Mouse (Mus musculus) intestine, embryonic 15.5 days (tissue): Measurements from ENCODE around the gene Scml2. TPM values are rescaled to one million over a fixed set of nuclear protein-coding genes. Genes with fewer than 3 reads are reported as not detected.
"Not testable (repeated sequence)": the region's sequence is repeated elsewhere in the genome, so short reads cannot be mapped to it uniquely, and the experiment has no call there.

Source experiments
- ATAC-seq: fragments of 200-750 bp; cut with Nextera tagmentation; 2 replicates; pipeline ENCODE4 v1.8.0; 2017; ENCODE audit warnings: moderate TSS enrichment, moderate library complexity
- H3K27ac ChIP-seq: fragments of 300-500 bp; sonication (generic); 2 replicates; pipeline ENCODE4 v1.5.1; 2015; ENCODE audit warnings: mild to moderate bottlenecking, inconsistent platforms
- H3K27me3 ChIP-seq: fragments of 300-500 bp; sonication (generic); replicated peaks from 2 replicates; pipeline ENCODE4 v1.6.1; 2015; ENCODE audit warnings: inconsistent platforms
- H3K36me3 ChIP-seq: fragments of 300-500 bp; sonication (generic); 2 replicates; pipeline ENCODE4 v1.6.1; 2015; ENCODE audit warnings: inconsistent platforms
- H3K4me1 ChIP-seq: fragments of 300-500 bp; sonication (generic); replicated peaks from 2 replicates; pipeline ENCODE4 v1.6.1; 2015; ENCODE audit warnings: inconsistent platforms
- H3K4me2 ChIP-seq: fragments of 300-500 bp; sonication (generic); replicated peaks from 2 replicates; pipeline ENCODE4 v1.6.1; 2015; ENCODE audit warnings: mild to moderate bottlenecking, inconsistent platforms
- H3K4me3 ChIP-seq: fragments of 300-500 bp; sonication (generic); replicated peaks from 2 replicates; pipeline ENCODE4 v1.5.1; 2015; ENCODE audit warnings: inconsistent platforms
- H3K9ac ChIP-seq: fragments of 300-500 bp; sonication (generic); 2 replicates; pipeline ENCODE4 v1.6.1; 2015; ENCODE audit warnings: inconsistent platforms
- H3K9me3 ChIP-seq: fragments of 300-500 bp; sonication (generic); 2 replicates; pipeline ENCODE4 v1.6.1; 2016; ENCODE audit warnings: inconsistent platforms
- WGBS: fragments of 180-500 bp; shearing (Covaris S2); methylation state at CpG from one replicate; pipeline ENCODE4 v1.1.7; 2015; 5-methylcytosine and 5-hydroxymethylcytosine counted together
- polyA plus RNA-seq: library from polyadenylated mRNA; unstranded; fragments of >200 nt; fragmentation: Nextera tagmentation; extraction: Ambion mirVana; gene quantifications from 2 replicates; pipeline ENCODE4 v1.2.1, GENCODE M21; 2015

Scml2 gene
- 2.1 and 2.6 TPM in 2 replicates for polyA plus RNA-seq

DNA sequence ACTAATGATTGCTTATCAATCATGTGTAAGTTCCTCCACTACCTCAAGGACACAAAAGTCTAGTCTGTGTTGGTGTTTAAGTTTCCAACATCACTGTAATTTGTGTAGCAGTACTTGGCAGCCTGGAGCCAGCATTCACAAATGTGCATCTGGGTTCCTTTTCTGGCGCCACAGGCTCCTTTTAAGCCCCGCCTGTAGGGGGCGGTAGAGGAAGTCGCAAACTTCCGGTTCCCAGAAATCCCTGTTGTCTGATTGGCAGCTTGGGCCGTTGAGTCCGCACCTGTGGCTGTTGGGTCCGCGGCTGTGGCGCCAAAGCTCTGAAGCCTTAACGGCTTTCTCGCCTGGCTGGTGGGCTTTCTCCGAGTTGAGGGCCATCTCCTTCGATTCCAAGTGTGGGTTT is at the start of gene Scml2:
TSS of gene Scml2 (plus strand) at position 301 of the 400 bp plus-strand sequence.
- H3K9ac ChIP-seq, ATAC-seq: not testable (repeated sequence)
- WGBS, result 99% methylated on average over 9 of the region's 14 CpGs

DNA sequence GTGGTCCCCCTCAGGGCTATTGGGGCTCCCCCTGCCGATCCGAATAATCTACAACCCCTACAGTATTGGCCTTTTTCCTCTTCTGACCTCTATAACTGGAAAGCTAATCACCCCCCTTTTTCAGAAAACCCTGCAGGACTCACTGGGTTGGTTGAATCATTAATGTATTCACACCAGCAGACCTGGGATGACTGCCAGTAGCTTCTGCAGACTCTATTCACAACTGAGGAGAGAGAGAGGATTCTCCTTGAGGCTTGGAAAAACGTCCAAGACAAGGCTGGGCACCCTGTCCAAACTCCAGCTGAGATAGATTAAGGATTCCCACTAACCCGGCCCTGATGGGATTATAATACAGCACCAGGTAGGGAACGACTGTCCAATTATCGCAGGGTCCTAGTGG is 41.4 kb upstream of the Scml2 start:
- H3K4me2 ChIP-seq, result not testable (repeated sequence)

More for the DNA sequence above, at the start of gene Scml2:
- not testable (repeated sequence) for H3K36me3 ChIP-seq, H3K27me3 ChIP-seq, H3K9me3 ChIP-seq, H3K4me1 ChIP-seq, H3K27ac ChIP-seq, H3K4me2 ChIP-seq, H3K4me3 ChIP-seq

DNA sequence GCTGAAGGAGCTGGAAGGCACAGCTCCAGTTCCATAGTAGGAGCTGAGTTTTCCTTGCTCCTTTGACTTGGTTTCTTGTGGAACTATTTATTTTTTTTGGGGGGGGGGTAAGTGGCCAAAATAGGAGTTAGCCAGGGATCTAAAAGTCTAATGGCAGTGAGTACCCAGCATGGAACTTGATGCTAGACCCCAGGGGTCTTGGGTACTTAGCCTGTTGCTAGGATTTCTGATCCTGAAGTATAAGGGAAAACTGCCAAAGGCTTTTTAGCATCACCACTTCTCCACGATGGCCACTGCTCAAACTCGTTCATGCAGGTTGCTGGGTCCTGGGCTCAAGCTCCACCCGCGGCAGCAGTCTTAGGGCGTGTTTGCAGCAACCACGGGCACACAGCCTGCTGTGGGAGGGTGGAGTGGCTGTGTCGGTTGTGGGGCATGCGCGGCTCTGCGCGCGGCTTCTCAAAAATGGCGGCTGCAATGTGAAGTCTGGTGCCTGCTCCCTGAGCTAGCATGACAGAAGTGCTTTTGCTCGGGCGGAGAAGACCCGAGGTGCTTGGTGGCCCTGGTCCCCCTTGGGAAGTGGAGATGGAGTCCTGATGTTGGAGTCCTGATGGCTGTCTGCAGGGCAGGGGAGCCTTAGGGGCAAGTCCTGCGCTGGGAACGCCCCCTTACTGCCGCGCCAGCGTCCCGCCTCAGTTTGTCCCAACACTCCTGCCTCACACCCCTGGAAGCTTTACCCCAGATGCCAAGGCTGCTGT is 45.5 kb downstream of the Scml2 start:
- H3K4me3 ChIP-seq, result peak overlapping the region; percentile 50
- no peaks in the 10 kb centered on the region for H3K4me1 ChIP-seq
- H3K27me3 ChIP-seq, result no peaks in the 10 kb centered on the region
- H3K27ac ChIP-seq, result no peak overlapping the region
- peak; percentile 97 for ATAC-seq
- 21% methylated on average over 22 of the region's 22 CpGs for WGBS
- no peaks in the 10 kb centered on the region for H3K9me3 ChIP-seq
- H3K36me3 ChIP-seq, result no peaks in the 10 kb centered on the region
- peak overlapping the region; percentile 64 for H3K4me2 ChIP-seq
- H3K9ac ChIP-seq, result peak overlapping the region; percentile 44

More for the DNA sequence above, 41.4 kb upstream of the Scml2 start:
- not testable (repeated sequence) for H3K9me3 ChIP-seq, ATAC-seq, H3K27ac ChIP-seq, H3K4me3 ChIP-seq, H3K36me3 ChIP-seq, H3K27me3 ChIP-seq, H3K4me1 ChIP-seq, H3K9ac ChIP-seq
- 83% methylated on average over 6 of the region's 6 CpGs for WGBS

DNA sequence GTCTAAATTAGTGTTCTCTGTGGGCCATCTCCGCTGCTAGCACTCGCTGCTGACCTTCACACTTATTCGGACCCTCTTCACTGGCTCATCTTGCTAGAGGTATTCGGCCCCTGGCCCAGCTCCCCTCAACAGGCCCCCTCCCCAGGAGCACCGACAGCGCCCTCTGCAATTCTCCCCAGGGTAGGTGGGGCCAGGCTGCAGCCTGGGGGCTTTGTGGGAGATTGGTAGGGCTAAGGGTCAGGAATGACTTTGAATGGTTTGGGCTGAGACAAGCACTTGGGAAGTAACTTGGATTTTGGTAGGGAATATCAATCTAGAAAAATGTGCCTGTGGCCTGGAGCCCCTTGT is 46.0 kb downstream of the Scml2 start:
- H3K27ac ChIP-seq, result no peak overlapping the region
- no peaks in the 10 kb centered on the region for H3K27me3 ChIP-seq
- ATAC-seq, result no peak; the same call in none of the 2 replicates
- peak overlapping the region; percentile 44 for H3K9ac ChIP-seq
- H3K36me3 ChIP-seq, result no peaks in the 10 kb centered on the region
- no peaks in the 10 kb centered on the region for H3K9me3 ChIP-seq
- 26% methylated on average over 6 of the region's 6 CpGs for WGBS
- H3K4me2 ChIP-seq, result peak overlapping the region; percentile 64
- no peaks in the 10 kb centered on the region for H3K4me1 ChIP-seq
- peak overlapping the region; percentile 50 for H3K4me3 ChIP-seq

DNA sequence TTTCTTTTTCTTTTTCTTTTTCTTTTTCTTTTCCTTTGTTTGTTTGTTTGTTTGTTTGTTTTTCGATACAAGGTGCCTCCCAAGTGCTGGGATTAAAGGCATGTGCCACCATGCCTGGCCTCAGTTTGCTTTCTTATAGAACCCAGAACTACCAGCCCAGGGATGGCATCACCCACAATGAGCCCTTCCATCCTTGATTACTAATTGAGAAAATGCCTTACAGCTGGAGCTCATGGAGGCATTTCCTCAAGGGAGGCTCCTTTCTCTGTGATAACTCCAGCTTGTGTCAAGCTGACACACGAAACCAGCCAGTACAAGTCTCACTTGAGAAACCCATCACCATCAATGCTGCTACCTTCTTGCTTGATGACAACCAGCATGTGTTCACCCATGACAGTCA is 170.2 kb downstream of the Scml2 start, which contains the start of gene Gm15262:
TSS of gene Gm15262 (plus strand) at position 301 of the 400 bp plus-strand sequence.
- ATAC-seq, H3K27ac ChIP-seq, H3K4me1 ChIP-seq, H3K4me3 ChIP-seq, H3K36me3 ChIP-seq, H3K9me3 ChIP-seq, H3K27me3 ChIP-seq, H3K9ac ChIP-seq, H3K4me2 ChIP-seq: not testable (repeated sequence)
- 67% methylated on average over 2 of the region's 2 CpGs for WGBS

Other genes with a start within 250 kb of the Scml2 start
- 0.20 and 0.21 TPM in 2 replicates for gene Gja6, start 210.1 kb upstream of the Scml2 start, polyA plus RNA-seq
- 1.7 and 2.0 TPM in 2 replicates for gene Cdkl5, start 122.5 kb upstream of the Scml2 start, polyA plus RNA-seq
- not detected in 2 replicates for gene Gm15262, start 170.3 kb downstream of the Scml2 start, polyA plus RNA-seq